Mouse (Mus musculus) urinary bladder, adult 2 months (tissue): Measurements from ENCODE around the gene Acsm3. TPM values are rescaled to one million over a fixed set of nuclear protein-coding genes. Genes with fewer than 3 reads are reported as not detected.

Experiments used
- DNase-seq: peaks from one replicate; pipeline ENCODE4 v3.0.0; 2022; ENCODE audit warnings: low spot score
- polyA plus RNA-seq: library from polyadenylated mRNA; depleted of rRNA; stranded (reverse); fragments of >200 nt; gene quantifications from 2 replicates; pipeline ENCODE4 v1.2.3, GENCODE M21; 2012; rRNA removed

Gene Acsm3
- polyA plus RNA-seq, 1 experiment, result 6.8 TPM

- DNase-seq, result no peak
Measured at GRCm38 (mm10) chr7:119800488-119800887, 39.8 kb downstream of the Acsm3 start.

- DNase-seq, result no peak
Measured at GRCm38 (mm10) chr7:119800991-119801390, 40.3 kb downstream of the Acsm3 start.

DNA sequence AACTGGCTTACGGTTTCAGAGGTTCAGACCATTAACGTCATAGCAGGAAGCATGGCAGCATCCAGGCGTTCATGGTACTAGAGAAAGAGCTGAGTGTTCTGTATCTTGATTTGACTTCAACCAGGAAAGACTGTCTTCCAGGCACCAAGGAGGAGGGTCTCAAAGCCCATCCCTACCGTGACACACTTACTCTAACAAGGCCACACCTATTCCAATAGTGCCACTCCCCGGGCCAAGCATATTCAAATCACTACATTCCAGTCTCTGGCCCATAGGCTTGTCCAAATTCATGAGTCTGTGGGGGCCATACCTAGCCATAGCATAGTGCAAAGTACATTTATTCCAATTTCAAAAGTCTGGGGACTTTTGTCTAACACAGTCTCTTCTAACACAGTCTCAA, 46.7 kb downstream of the Acsm3 start:
- DNase-seq, result no peak

GRCm38 (mm10) chr7:119808723-119809122, 48.0 kb downstream of the Acsm3 start:
- no peak for DNase-seq

DNA sequence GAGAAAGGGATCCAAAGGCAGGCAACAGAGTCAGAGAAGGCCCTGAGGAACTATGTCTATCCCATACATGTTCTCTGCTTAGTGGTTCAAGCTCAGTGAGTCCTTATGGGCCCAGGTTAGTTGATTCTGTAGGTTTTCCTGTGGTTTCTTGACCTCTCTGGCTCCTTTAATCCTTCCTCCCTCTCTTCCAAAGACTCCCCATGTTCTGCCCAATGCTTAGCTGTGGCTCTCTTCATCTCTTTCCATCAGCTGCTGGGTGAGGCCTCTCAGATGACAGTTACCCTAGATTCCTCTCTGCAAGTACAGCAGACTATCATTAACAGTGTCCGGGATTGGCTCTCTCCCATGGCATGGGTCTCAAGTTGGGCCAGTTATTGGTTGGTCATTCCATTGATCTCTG, 74.6 kb downstream of the Acsm3 start:
- DNase-seq, result no peak

- DNase-seq, result no peak
Measured at GRCm38 (mm10) chr7:119835996-119836777, 75.5 kb downstream of the Acsm3 start.

Other genes starting within 250 kb of the Acsm3 start
- gene Acsm5, start 241.5 kb upstream of the Acsm3 start, polyA plus RNA-seq, result 0.22 and 0.23 TPM in 2 replicates
- gene Pdilt, start 237.4 kb upstream of the Acsm3 start, polyA plus RNA-seq, result not detected in 2 replicates
- not detected in 2 replicates for gene Acsm2, start 206.6 kb upstream of the Acsm3 start, polyA plus RNA-seq
- gene Acsm1, start 153.9 kb upstream of the Acsm3 start, polyA plus RNA-seq, result 0.04 TPM in 1 of 2 replicates, not detected in the other
- not detected in 2 replicates for gene Acsm4, start 70.9 kb upstream of the Acsm3 start, polyA plus RNA-seq
- gene Thumpd1, start 40.1 kb upstream of the Acsm3 start, polyA plus RNA-seq, result 29.7 and 31.3 TPM in 2 replicates
- 13.5 and 19.8 TPM in 2 replicates for gene Rexo5, start 33.1 kb downstream of the Acsm3 start, polyA plus RNA-seq
- gene Eri2, start 33.1 kb downstream of the Acsm3 start, polyA plus RNA-seq, result 6.2 and 6.3 TPM in 2 replicates
- 8.3 and 8.9 TPM in 2 replicates for gene Lyrm1, start 134.9 kb downstream of the Acsm3 start, polyA plus RNA-seq
- 10.3 and 11.4 TPM in 2 replicates for gene Dcun1d3, start 135.4 kb downstream of the Acsm3 start, polyA plus RNA-seq